Mouse (Mus musculus) C2C12 (cell line): ENCODE results near the gene Map1b. TPM values are rescaled to one million over a fixed set of nuclear protein-coding genes. Genes with fewer than 3 reads are reported as not detected.

Experiments used
- H3K27me3 ChIP-seq: one replicate; pipeline ENCODE4 v1.6.1; 2011; ENCODE audit not compliant: control insufficient read depth, insufficient read depth, insufficient read length
- H3K36me3 ChIP-seq: one replicate; pipeline ENCODE4 v1.6.1; 2011; ENCODE audit not compliant: control insufficient read depth, insufficient read depth
- H3K4me3 ChIP-seq: one replicate; pipeline ENCODE4 v1.5.1; 2011; ENCODE audit warnings: mild to moderate bottlenecking, control low read depth; ENCODE audit not compliant: poor library complexity, insufficient read depth, severe bottlenecking
- H3K79me2 ChIP-seq: one replicate; pipeline ENCODE4 v1.6.1; 2011; ENCODE audit not compliant: control insufficient read depth, insufficient read depth
- H3K79me3 ChIP-seq: one replicate; pipeline ENCODE4 v1.6.1; 2011; ENCODE audit warnings: low read depth, control low read depth
- H3ac ChIP-seq: one replicate; pipeline ENCODE3; 2011; ENCODE audit warnings: low read depth; ENCODE audit not compliant: control insufficient read depth, insufficient read length
- CEBPB ChIP-seq: IDR thresholded peaks from one replicate; pipeline ENCODE4 v1.6.1; 2011; ENCODE audit warnings: low read depth, mild to moderate bottlenecking, control low read depth, moderate library complexity
- CTCF ChIP-seq: IDR thresholded peaks from one replicate; pipeline ENCODE4 v1.5.1; 2011; ENCODE audit not compliant: control insufficient read depth, insufficient read depth, insufficient read length
- FOSL1 ChIP-seq: IDR thresholded peaks from one replicate; pipeline ENCODE4 v1.8.0; 2011; ENCODE audit warnings: mild to moderate bottlenecking, low read length; ENCODE audit not compliant: poor library complexity, insufficient read depth, severe bottlenecking
- MAX ChIP-seq: IDR thresholded peaks from one replicate; pipeline ENCODE4 v1.6.1; 2011; ENCODE audit warnings: mild to moderate bottlenecking, control low read depth
- MYOD1 ChIP-seq: IDR thresholded peaks from one replicate; pipeline ENCODE4 v1.6.1; 2011; ENCODE audit warnings: low read depth; ENCODE audit not compliant: control insufficient read depth, insufficient read length
- MYOG ChIP-seq: IDR thresholded peaks from one replicate; pipeline ENCODE4 v1.6.1; 2011; ENCODE audit not compliant: control insufficient read depth, insufficient read length; ENCODE audit errors: extremely low read depth
- USF1 ChIP-seq: IDR thresholded peaks from one replicate; pipeline ENCODE4 v1.6.1; 2011; ENCODE audit warnings: low read depth, mild to moderate bottlenecking, control low read depth, moderate library complexity
- polyA plus RNA-seq: library from polyadenylated mRNA; unstranded; fragments of >200 nt; fragmentation: generic; extraction: Trizol; gene quantifications from one replicate; pipeline ENCODE4 v1.2.1, GENCODE M21; 2012; ENCODE audit warnings: missing spikeins

The Map1b gene
- polyA plus RNA-seq, 1 experiment, result 26.4 TPM

GRCm38 (mm10) chr13:99552381-99552780 lies 36.0 kb upstream of the Map1b start:
- Histone ChIP-seq H3K36me3 (no peaks in the 10 kb centered on the region), H3K4me3 (no peak overlapping the region), H3K79me3 (no peaks in the 10 kb centered on the region), H3ac (no peak overlapping the region), H3K27me3 (peaks cover 4% of the 10 kb centered on the region), H3K79me2 (no peaks in the 10 kb centered on the region)
- TF ChIP-seq CEBPB (no peak), MYOG (no peak), MYOD1 (no peak), MAX (no peak), CTCF (no peak), FOSL1 (no peak), USF1 (no peak)

- H3K36me3 ChIP-seq, result no peaks in the 10 kb centered on the region
- H3ac ChIP-seq, result no peak overlapping the region
- no peak for TF ChIP-seq FOSL1
- TF ChIP-seq CEBPB, result no peak
- TF ChIP-seq CTCF, result no peak
- no peak for TF ChIP-seq USF1
- H3K79me3 ChIP-seq, result no peaks in the 10 kb centered on the region
- no peak overlapping the region for H3K4me3 ChIP-seq
- H3K79me2 ChIP-seq, result no peaks in the 10 kb centered on the region
- peaks cover 8% of the 10 kb centered on the region for H3K27me3 ChIP-seq
These were observed 34.5 kb upstream of the Map1b start for GRCm38 (mm10) chr13:99550679-99551369.

- no peak overlapping the region for H3K4me3 ChIP-seq
- TF ChIP-seq MYOD1 (no peak), CEBPB (no peak), USF1 (no peak), MAX (no peak), FOSL1 (no peak), CTCF (no peak), MYOG (no peak)
- H3ac ChIP-seq, result no peak overlapping the region
These were observed 33.7 kb upstream of the Map1b start for GRCm38 (mm10) chr13:99550060-99550459.

DNA sequence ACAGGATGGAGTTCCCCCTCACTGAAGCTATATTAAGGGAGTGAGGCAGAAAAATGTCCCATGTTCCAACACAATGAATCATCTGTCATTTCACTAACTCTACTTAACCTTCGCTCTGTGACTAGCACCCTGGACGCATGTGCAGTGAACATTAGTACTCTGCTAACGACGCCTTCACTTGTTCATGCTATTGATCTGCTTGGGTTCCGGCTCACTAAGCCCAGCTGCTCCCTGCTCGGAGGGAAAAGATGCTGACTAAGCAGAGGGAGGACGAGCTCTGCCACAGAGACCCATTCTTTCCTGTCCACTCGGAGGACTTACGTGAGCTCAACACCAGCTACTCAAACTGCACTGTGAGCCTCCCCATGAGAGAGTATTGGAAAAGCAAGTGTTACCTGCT lies 33.2 kb upstream of the Map1b start:
- Histone ChIP-seq H3K79me3 (no peaks in the 10 kb centered on the region), H3K4me3 (no peak overlapping the region), H3K36me3 (no peaks in the 10 kb centered on the region), H3ac (no peak overlapping the region), H3K27me3 (peaks cover 14% of the 10 kb centered on the region), H3K79me2 (no peaks in the 10 kb centered on the region)
- TF ChIP-seq CEBPB (no peak), FOSL1 (no peak), CTCF (no peak), MYOG (no peak), MYOD1 (no peak), MAX (no peak), USF1 (no peak)

More at GRCm38 (mm10) chr13:99550060-99550459, 33.7 kb upstream of the Map1b start:
- Histone ChIP-seq H3K27me3 (peaks cover 14% of the 10 kb centered on the region), H3K36me3 (no peaks in the 10 kb centered on the region), H3K79me3 (no peaks in the 10 kb centered on the region), H3K79me2 (no peaks in the 10 kb centered on the region)

DNA sequence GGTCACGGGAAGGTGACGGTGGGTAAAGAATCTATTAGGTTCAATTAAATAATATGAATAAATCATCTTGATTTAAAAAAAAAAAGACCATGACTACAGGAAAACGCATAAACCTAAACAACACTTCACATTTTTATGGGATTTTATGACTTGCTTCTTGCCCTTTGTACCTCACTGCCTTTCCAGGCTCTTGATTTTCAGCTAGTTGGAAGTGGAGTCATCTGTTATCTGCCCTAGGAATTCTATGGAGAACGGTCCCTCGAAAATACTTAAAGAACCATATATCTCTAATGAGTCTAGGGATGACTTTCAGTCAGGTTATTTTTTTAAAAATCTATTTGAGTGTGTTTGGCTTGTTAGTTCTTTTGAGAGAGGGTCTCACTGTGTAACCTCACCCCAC lies 30.5 kb upstream of the Map1b start:
- Histone ChIP-seq H3K4me3 (no peak overlapping the region), H3K36me3 (no peaks in the 10 kb centered on the region), H3K79me3 (no peaks in the 10 kb centered on the region), H3K79me2 (no peaks in the 10 kb centered on the region), H3ac (no peak overlapping the region), H3K27me3 (peaks cover 21% of the 10 kb centered on the region)
- no peak for TF ChIP-seq CTCF

DNA sequence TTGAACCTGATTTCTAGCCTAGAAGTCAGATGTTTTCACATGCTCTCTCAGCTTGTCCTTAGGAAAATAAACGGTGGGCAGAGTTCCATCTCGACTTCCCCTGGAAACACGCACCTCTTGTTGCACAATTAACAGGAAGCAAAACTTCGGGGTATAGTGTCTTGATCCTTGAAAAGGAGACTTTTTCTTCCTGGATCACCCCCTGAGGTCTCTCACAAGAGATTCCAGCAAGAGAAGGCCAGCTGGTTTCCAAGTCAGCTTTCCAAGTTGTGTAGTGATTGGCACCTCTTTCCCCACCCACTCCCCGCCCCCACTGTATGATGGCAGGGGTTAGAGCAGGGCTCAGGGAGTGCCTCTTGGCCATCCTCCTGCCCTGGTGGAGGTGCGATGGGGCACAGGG lies 28.9 kb upstream of the Map1b start:
- TF ChIP-seq MYOG (no peak), USF1 (no peak), MYOD1 (no peak), FOSL1 (no peak), MAX (no peak), CTCF (no peak), CEBPB (no peak)
- Histone ChIP-seq H3K4me3 (no peak overlapping the region), H3ac (no peak overlapping the region), H3K79me3 (no peaks in the 10 kb centered on the region), H3K36me3 (no peaks in the 10 kb centered on the region), H3K27me3 (peaks cover 17% of the 10 kb centered on the region), H3K79me2 (no peaks in the 10 kb centered on the region)
